Mouse (Mus musculus) heart, embryonic 11.5 days (tissue): Measurements from ENCODE around the gene Troap. TPM values are rescaled to one million over a fixed set of nuclear protein-coding genes. Genes with fewer than 3 reads are reported as not detected.

Experiments used
- ATAC-seq: fragments of 200-750 bp; cut with Nextera tagmentation; replicated peaks from 2 replicates; pipeline ENCODE4 v1.8.0; 2017; ENCODE audit warnings: moderate library complexity; ENCODE audit not compliant: insufficient number of reproducible peaks, low FRiP score, low TSS enrichment
- H3K27ac ChIP-seq: fragments of 300-500 bp; sonication (generic); 2 replicates; pipeline ENCODE4 v1.5.1; 2014; ENCODE audit warnings: mild to moderate bottlenecking, low read depth, low read length
- H3K27me3 ChIP-seq: fragments of 300-500 bp; sonication (generic); 2 replicates; pipeline ENCODE4 v1.6.1; 2014; ENCODE audit warnings: mild to moderate bottlenecking, low read length, mixed read lengths; ENCODE audit not compliant: control insufficient read depth, insufficient read depth
- H3K36me3 ChIP-seq: fragments of 300-500 bp; sonication (generic); 2 replicates; pipeline ENCODE4 v1.6.1; 2014; ENCODE audit warnings: mild to moderate bottlenecking, low read length, moderate library complexity, mixed read lengths; ENCODE audit not compliant: control insufficient read depth, insufficient read depth
- H3K4me1 ChIP-seq: fragments of 300-500 bp; sonication (generic); 2 replicates; pipeline ENCODE4 v1.6.1; 2014; ENCODE audit warnings: low read length; ENCODE audit not compliant: control insufficient read depth, insufficient read depth
- H3K4me2 ChIP-seq: fragments of 300-500 bp; sonication (generic); 2 replicates; pipeline ENCODE4 v1.6.1; 2014; ENCODE audit warnings: mild to moderate bottlenecking, moderate library complexity
- H3K4me3 ChIP-seq: fragments of 300-500 bp; sonication (generic); 2 replicates; pipeline ENCODE4 v1.5.1; 2014; ENCODE audit warnings: low read depth, low read length
- H3K9ac ChIP-seq: fragments of 300-500 bp; sonication (generic); 2 replicates; pipeline ENCODE4 v1.6.1; 2014; ENCODE audit warnings: mild to moderate bottlenecking, low read depth, low read length, moderate library complexity
- H3K9me3 ChIP-seq: fragments of 300-500 bp; sonication (generic); replicated peaks from 2 replicates; pipeline ENCODE4 v1.6.1; 2016; ENCODE audit warnings: low read length; ENCODE audit not compliant: control insufficient read depth
- WGBS: fragments of 180-500 bp; shearing (Covaris S2); extraction: QIAGEN DNeasy Blood & Tissue Kit; methylation state at CpG from one replicate; pipeline ENCODE4 v1.1.7; 2014; ENCODE audit not compliant: insufficient replicate concordance; 5-methylcytosine and 5-hydroxymethylcytosine counted together
- polyA plus RNA-seq: library from polyadenylated mRNA; unstranded; fragments of >200 nt; fragmentation: Nextera tagmentation; extraction: Ambion mirVana; gene quantifications from 2 replicates; pipeline ENCODE4 v1.2.1, GENCODE M21; 2014

The Troap gene
- polyA plus RNA-seq, 1 experiment from 2014 or later = 22.0 TPM

DNA sequence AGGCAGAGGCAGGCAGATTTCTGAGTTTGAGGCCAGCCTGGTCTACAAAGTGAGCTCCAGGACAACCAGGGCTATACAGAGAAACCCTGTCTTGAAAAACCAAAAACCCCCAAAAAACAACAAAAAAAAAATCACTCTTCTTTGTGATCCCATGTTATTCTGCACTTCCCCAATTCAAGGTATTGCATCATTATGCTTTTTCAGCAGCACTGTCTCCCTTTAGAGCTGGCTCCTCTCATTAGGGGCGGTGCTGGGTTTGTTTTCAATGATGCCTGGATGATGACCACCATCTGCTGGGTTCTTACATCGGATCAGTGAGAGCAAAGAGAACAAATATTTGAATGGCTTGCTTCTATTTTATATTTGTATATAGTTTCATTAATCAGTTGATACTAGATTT lies 48.3 kb downstream of the Troap start:
- WGBS = 62% methylated on average over 2 of the region's 2 CpGs
- ATAC-seq = no peak
- no peak overlapping the region for H3K4me2 ChIP-seq

GRCm38 (mm10) chr15:99125711-99126080 lies 51.3 kb downstream of the Troap start, which contains the start of gene Spats2:
Gene Spats2 (plus strand): TSS chr15:99125916.
- WGBS = under 1% methylated on average over 12 of the region's 12 CpGs
- peak within 1 kb of the TSS; percentile 84 for H3K4me2 ChIP-seq
- peaks cover 18% of the 10 kb centered on the region for H3K4me1 ChIP-seq
- peak within 1 kb of the TSS; percentile 95 for H3K27ac ChIP-seq
- no peaks in the 10 kb centered on the region for H3K36me3 ChIP-seq
- no peaks in the 10 kb centered on the region for H3K27me3 ChIP-seq
- H3K4me3 ChIP-seq = peak within 1 kb of the TSS; percentile 84
- no peak for ATAC-seq
- H3K9me3 ChIP-seq = no peaks in the 10 kb centered on the region
- H3K9ac ChIP-seq = peak within 1 kb of the TSS; percentile 96

More for the DNA sequence above, 48.3 kb downstream of the Troap start:
- H3K4me3 ChIP-seq = no peak overlapping the region
- H3K27me3 ChIP-seq = no peaks in the 10 kb centered on the region
- H3K9ac ChIP-seq = no peak overlapping the region
- H3K4me1 ChIP-seq = peaks cover 3% of the 10 kb centered on the region
- no peaks in the 10 kb centered on the region for H3K9me3 ChIP-seq
- H3K36me3 ChIP-seq = no peaks in the 10 kb centered on the region
- H3K27ac ChIP-seq = no peak overlapping the region

DNA sequence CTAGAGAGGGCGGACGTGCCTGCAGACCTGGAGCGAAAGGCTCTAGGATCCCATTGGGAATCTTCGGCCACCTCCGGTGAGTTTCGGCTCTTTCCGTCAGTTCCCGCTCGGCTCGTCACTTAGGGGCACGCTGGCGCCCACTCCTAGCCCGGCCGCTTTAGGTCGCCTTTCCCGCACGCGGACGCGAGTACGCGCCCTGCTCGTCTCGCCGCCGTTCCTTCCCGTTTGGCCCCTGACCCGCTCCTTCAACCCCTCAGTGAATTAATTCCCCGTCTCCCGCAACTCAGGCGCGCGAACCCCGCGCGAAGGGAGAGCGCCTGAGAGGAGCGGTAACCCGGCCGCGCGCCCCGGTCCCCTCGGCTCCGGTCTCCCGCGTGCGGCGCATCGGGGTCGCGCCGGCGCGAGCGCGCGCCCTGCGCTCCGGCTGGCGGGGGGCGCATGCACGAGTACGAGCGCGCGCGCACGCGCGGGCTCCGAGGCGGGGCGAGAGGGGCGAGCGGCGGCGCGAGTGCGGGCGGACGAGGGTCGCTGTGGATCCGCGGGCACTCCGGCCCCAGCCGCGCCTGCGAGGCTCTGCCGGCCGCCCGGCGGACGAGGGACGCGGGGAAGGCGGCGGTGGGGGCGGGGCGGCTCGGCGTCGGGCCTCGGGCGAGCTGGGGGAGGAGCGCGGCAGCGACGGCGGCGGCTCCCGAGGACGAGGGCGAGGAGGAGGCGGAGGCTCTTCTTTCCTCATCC lies 51.9 kb downstream of the Troap start:
- under 1% methylated on average over 96 of the region's 115 CpGs for WGBS
- Histone ChIP-seq H3K27ac (peak overlapping the region; percentile 95), H3K4me3 (peak overlapping the region; percentile 84), H3K36me3 (no peaks in the 10 kb centered on the region), H3K9me3 (no peaks in the 10 kb centered on the region), H3K4me2 (peak overlapping the region; percentile 84), H3K4me1 (peaks cover 18% of the 10 kb centered on the region), H3K9ac (peak overlapping the region; percentile 96), H3K27me3 (no peaks in the 10 kb centered on the region)
- ATAC-seq = peak; percentile 76

GRCm38 (mm10) chr15:99126816-99127365 lies 52.5 kb downstream of the Troap start:
- peak overlapping the region; percentile 96 for H3K9ac ChIP-seq
- ATAC-seq = no peak
- no peaks in the 10 kb centered on the region for H3K36me3 ChIP-seq
- no peaks in the 10 kb centered on the region for H3K9me3 ChIP-seq
- H3K4me2 ChIP-seq = peak overlapping the region; percentile 84
- no peaks in the 10 kb centered on the region for H3K27me3 ChIP-seq
- H3K27ac ChIP-seq = peak overlapping the region; percentile 95
- under 1% methylated on average over 34 of the region's 35 CpGs for WGBS
- H3K4me3 ChIP-seq = peak overlapping the region; percentile 84
- peaks cover 18% of the 10 kb centered on the region for H3K4me1 ChIP-seq

GRCm38 (mm10) chr15:99127851-99128522 lies 53.6 kb downstream of the Troap start:
- no peaks in the 10 kb centered on the region for H3K36me3 ChIP-seq
- H3K27me3 ChIP-seq = no peaks in the 10 kb centered on the region
- peak overlapping the region; percentile 84 for H3K4me2 ChIP-seq
- ATAC-seq = no peak
- H3K4me1 ChIP-seq = peaks cover 18% of the 10 kb centered on the region
- H3K4me3 ChIP-seq = peak overlapping the region; percentile 84
- 65% methylated on average over 6 of the region's 6 CpGs for WGBS
- H3K9ac ChIP-seq = peak overlapping the region; percentile 96; the same call in 1 of the 2 replicates
- no peak overlapping the region for H3K27ac ChIP-seq
- H3K9me3 ChIP-seq = no peaks in the 10 kb centered on the region

GRCm38 (mm10) chr15:99129441-99129840 lies 55.1 kb downstream of the Troap start:
- Histone ChIP-seq H3K4me2 (peak overlapping the region; percentile 27; the same call in 1 of the 2 replicates), H3K9me3 (no peaks in the 10 kb centered on the region), H3K27me3 (no peaks in the 10 kb centered on the region), H3K27ac (no peak overlapping the region), H3K36me3 (no peaks in the 10 kb centered on the region), H3K4me1 (peaks cover 18% of the 10 kb centered on the region), H3K4me3 (no peak overlapping the region), H3K9ac (peak overlapping the region; percentile 44; the same call in 1 of the 2 replicates)
- no peak for ATAC-seq
- 81% methylated on average over 11 of the region's 11 CpGs for WGBS

GRCm38 (mm10) chr15:99129956-99130910 lies 55.9 kb downstream of the Troap start:
- no peak overlapping the region for H3K4me3 ChIP-seq
- WGBS = 65% methylated on average over 22 of the region's 22 CpGs
- ATAC-seq = no peak
- H3K9me3 ChIP-seq = no peaks in the 10 kb centered on the region
- H3K36me3 ChIP-seq = no peaks in the 10 kb centered on the region
- H3K27ac ChIP-seq = 0 out of 2 replicates have a peak overlapping the region, but pooled peaks have one; percentile 22
- peak overlapping the region; percentile 44; the same call in 1 of the 2 replicates for H3K9ac ChIP-seq
- H3K4me2 ChIP-seq = peak overlapping the region; percentile 27
- no peaks in the 10 kb centered on the region for H3K27me3 ChIP-seq
- peaks cover 18% of the 10 kb centered on the region for H3K4me1 ChIP-seq
